In genomic region chr9:30953287-30953686, GRCm38 (mm10) we compare ENCODE assay signal across 9 mouse cellular contexts. TPM values are rescaled to one million over a fixed set of nuclear protein-coding genes. Genes with fewer than 3 reads are reported as not detected.
A peak's percentile ranks its signal among the peaks of the same experiment; 100 is the strongest.
DNase-seq lines count a peak whose midpoint lies in the region; ATAC-seq and TF ChIP-seq lines count a peak whose summit lies in the region.
"Had no signal": no experiment of that assay in that cellular context is flagged by ENCODE, and none has a peak within 500 bp of the region (broad histone marks: within the 10 kb centered on the region; RNA-seq: fewer than 3 reads in every experiment).

No protein-coding gene starts in this region.

- no peaks in the 10 kb centered on the region for H3K36me3 ChIP-seq in lung, postnatal 0 days (ENCODE audit: insufficient read depth, low read length)
- H3K36me3 ChIP-seq in hindbrain, embryonic 10.5 days: no peaks in the 10 kb centered on the region

- 55% methylated on average over 8 of the region's 8 CpGs for WGBS in lung, postnatal 0 days
- 55% methylated on average over 8 of the region's 8 CpGs for WGBS in hindbrain, embryonic 10.5 days

- H3K4me3 ChIP-seq in lung, postnatal 0 days (ENCODE audit: low read depth, low read length): no peak overlapping the region
- no peak overlapping the region for H3K4me3 ChIP-seq in hindbrain, embryonic 10.5 days

- peak; percentile 61 for TF ChIP-seq CTCF in lung, postnatal 0 days (IDR thresholded peaks at IDR 0.05)

- no peak overlapping the region for H3K27ac ChIP-seq in lung, postnatal 0 days (ENCODE audit: low read length)
- H3K27ac ChIP-seq in hindbrain, embryonic 10.5 days: no peak overlapping the region

- H3K27me3 ChIP-seq in lung, postnatal 0 days (replicated peaks; ENCODE audit: insufficient read depth, low read length): no peaks in the 10 kb centered on the region
- no peaks in the 10 kb centered on the region for H3K27me3 ChIP-seq in hindbrain, embryonic 10.5 days (ENCODE audit: insufficient read depth, poor library complexity, severe bottlenecking)

- peak; percentile 18 for DNase-seq in gastrocnemius, postnatal 14 days
- DNase-seq in gastrocnemius, postnatal 10 days: no peak
- peak; percentile 29 for DNase-seq in lung, postnatal 0 days (ENCODE audit: low spot score)
- no peak for DNase-seq in lung, postnatal 25 days (ENCODE audit: low spot score)
- DNase-seq in brain, adult 2 months (ENCODE audit: low read depth, low spot score): peak; percentile 55
- DNase-seq in retina, postnatal 1 day: peak; percentile 48
- DNase-seq in left cerebral cortex, adult 18-20 months (ENCODE audit: low spot score in 2 of 2): no peak
- DNase-seq in hindbrain, embryonic 10.5 days (ENCODE audit: low spot score): no peak

- H3K4me2 ChIP-seq in lung, postnatal 0 days (replicated peaks; ENCODE audit: low read depth, low read length): no peak overlapping the region

- no peak for TF ChIP-seq EP300 in lung, postnatal 0 days (IDR thresholded peaks at IDR 0.05)

- H3K9me3 ChIP-seq in lung, postnatal 0 days (ENCODE audit: low read length): no peaks in the 10 kb centered on the region
- H3K9me3 ChIP-seq in hindbrain, embryonic 10.5 days: no peaks in the 10 kb centered on the region

- intact Hi-C loops in gastrocnemius, postnatal 14 days (cut with DNase I; ENCODE audit: low total_unique reads): no loop called here

- no peaks in the 10 kb centered on the region for H3K4me1 ChIP-seq in lung, postnatal 0 days (ENCODE audit: insufficient read depth, low read depth, low read length)
- 0 out of 2 replicates have a peak, but pooled peaks cover 3% of the 10 kb centered on the region for H3K4me1 ChIP-seq in hindbrain, embryonic 10.5 days (replicated peaks)

- H3K9ac ChIP-seq in lung, postnatal 0 days (replicated peaks; ENCODE audit: low read depth): no peak overlapping the region

- no peak for ATAC-seq in lung, postnatal 0 days
- ATAC-seq: Patski had no signal

RNA-seq across cellular contexts. Expression of gene Adamts8, which starts 10.9 kb away (rescaled TPM):
- total RNA-seq in gastrocnemius, postnatal 14 days (2021): 1 to 10 TPM; 3.8 to 4.2 TPM
- 10 to 100 TPM; 10.1 to 11.8 TPM for total RNA-seq in gastrocnemius, postnatal 10 days (2021)
- 10.5 and 10.7 TPM in 2 replicates for polyA plus RNA-seq in lung, postnatal 0 days (2015; fragmentation: Nextera tagmentation; extraction: Ambion mirVana)
- total RNA-seq in left cerebral cortex, adult 18-20 months (2021): 1 to 10 TPM; 4.1 to 4.5 TPM
- 2.6 TPM in 2 replicates for polyA plus RNA-seq in hindbrain, embryonic 10.5 days (2016; fragmentation: Nextera tagmentation; extraction: Ambion mirVana)
- polyA plus RNA-seq: Patski had no signal

RNA-seq across cellular contexts. Expression of gene Adamts15, which starts 31.0 kb away (rescaled TPM):
- total RNA-seq in gastrocnemius, postnatal 14 days (2021): 1 to 10 TPM; 3.9 to 5.8 TPM
- 1 to 10 TPM; 6.1 to 6.8 TPM for total RNA-seq in gastrocnemius, postnatal 10 days (2021)
- polyA plus RNA-seq in lung, postnatal 0 days (2015; fragmentation: Nextera tagmentation; extraction: Ambion mirVana): 8.7 and 10.2 TPM in 2 replicates
- 1 to 10 TPM; 5.1 to 5.6 TPM for total RNA-seq in left cerebral cortex, adult 18-20 months (2021)
- polyA plus RNA-seq in hindbrain, embryonic 10.5 days (2016; fragmentation: Nextera tagmentation; extraction: Ambion mirVana): 5.4 and 6.6 TPM in 2 replicates

Comparison
In these comparisons a context has a peak if more than half of its experiments do, and no peak if none do; other contexts are left out.
1. DNase-seq: peak in gastrocnemius, postnatal 14 days (single experiment), lung, postnatal 0 days (single experiment), brain, adult 2 months (single experiment) and retina, postnatal 1 day (single experiment); none in gastrocnemius, postnatal 10 days (single experiment), lung, postnatal 25 days (single experiment), left cerebral cortex, adult 18-20 months (0 of 2) and hindbrain, embryonic 10.5 days (single experiment).